Mouse (Mus musculus): ENCODE results near the gene Hmcn1.

GRCm38 (mm10) chr1:150943601-150944000 lies 49.6 kb downstream of the Hmcn1 start:
- TF ChIP-seq POLR2A (IDR thresholded peaks at IDR 0.05; ENCODE audit: borderline replicate concordance, low read depth, low read length) (no peak), CTCF (IDR thresholded peaks at IDR 0.05; ENCODE audit: low read depth, low read length) (no peak)

Measured in bone marrow macrophage, adult 2 months (primary cell).